Mouse (Mus musculus) colon, adult 2 months (tissue): ENCODE measurements around the gene Ccn2. TPM values are rescaled to one million over a fixed set of nuclear protein-coding genes. Genes with fewer than 3 reads are reported as not detected.

Experiments used
- polyA plus RNA-seq: library from polyadenylated mRNA; depleted of rRNA; stranded (reverse); fragments of >200 nt; gene quantifications from 2 replicates; pipeline ENCODE4 v1.2.3, GENCODE M21; 2012; rRNA removed

Gene Ccn2
- polyA plus RNA-seq = 141 and 153 TPM in 2 replicates

GRCm38 (mm10) chr10:24595250-24596002 is at the start of gene Ccn2:
Gene Ccn2 (plus strand): TSS chr10:24595442.

Other genes with a start within 250 kb of the Ccn2 start
- 3.4 and 5.5 TPM in 2 replicates for gene Enpp1, start 116.7 kb downstream of the Ccn2 start, polyA plus RNA-seq
- 1.4 and 1.7 TPM in 2 replicates for gene Enpp3, start 247.4 kb downstream of the Ccn2 start, polyA plus RNA-seq